Comparison of ENCODE assay signal across 25 mouse cellular contexts in genomic region chr1:179276866-179277265, GRCm38 (mm10).
"Had no signal": no experiment of that assay in that cellular context is flagged by ENCODE, and none has a peak within 500 bp of the region (broad histone marks: within the 10 kb centered on the region; RNA-seq: fewer than 3 reads in every experiment).

No protein-coding gene starts in this region.

- H3K9me3 ChIP-seq: embryonic facial prominence, embryonic 10.5 days; embryonic facial prominence, embryonic 12.5 days; embryonic facial prominence, embryonic 13.5 days; embryonic facial prominence, embryonic 15.5 days; forebrain, embryonic 10.5 days; forebrain, embryonic 12.5 days; forebrain, embryonic 13.5 days; heart, embryonic 10.5 days had no signal

- H3K27me3 ChIP-seq: embryonic facial prominence, embryonic 12.5 days; embryonic facial prominence, embryonic 13.5 days; embryonic facial prominence, embryonic 15.5 days; forebrain, embryonic 12.5 days; forebrain, embryonic 13.5 days had no signal

- H3K27ac ChIP-seq: embryonic facial prominence, embryonic 10.5 days; embryonic facial prominence, embryonic 12.5 days; embryonic facial prominence, embryonic 13.5 days; embryonic facial prominence, embryonic 15.5 days; forebrain, embryonic 10.5 days; forebrain, embryonic 12.5 days; forebrain, embryonic 13.5 days; gastrocnemius, adult 2 months; heart, adult 2 months; heart, embryonic 10.5 days had no signal

- H3K36me3 ChIP-seq: embryonic facial prominence, embryonic 10.5 days; embryonic facial prominence, embryonic 12.5 days; embryonic facial prominence, embryonic 13.5 days; embryonic facial prominence, embryonic 15.5 days; forebrain, embryonic 10.5 days; forebrain, embryonic 12.5 days; heart, embryonic 10.5 days had no signal

- H3K9ac ChIP-seq: embryonic facial prominence, embryonic 12.5 days; embryonic facial prominence, embryonic 13.5 days; embryonic facial prominence, embryonic 15.5 days; forebrain, embryonic 12.5 days; forebrain, embryonic 13.5 days; forebrain, postnatal 0 days had no signal

- ATAC-seq: forebrain, embryonic 13.5 days; forebrain, embryonic 14.5 days; forebrain, embryonic 16.5 days; forebrain, postnatal 0 days had no signal

- H3K4me1 ChIP-seq: embryonic facial prominence, embryonic 10.5 days; embryonic facial prominence, embryonic 12.5 days; embryonic facial prominence, embryonic 15.5 days; forebrain, embryonic 12.5 days; forebrain, embryonic 13.5 days had no signal

- H3K4me3 ChIP-seq: embryonic facial prominence, embryonic 10.5 days; embryonic facial prominence, embryonic 12.5 days; embryonic facial prominence, embryonic 13.5 days; embryonic facial prominence, embryonic 15.5 days; erythroblast, embryonic 14.5 days; forebrain, embryonic 10.5 days; forebrain, embryonic 12.5 days; forebrain, embryonic 13.5 days; gastrocnemius, adult 2 months; heart, adult 2 months; heart, embryonic 10.5 days had no signal

- H3K4me2 ChIP-seq: embryonic facial prominence, embryonic 12.5 days; embryonic facial prominence, embryonic 13.5 days; embryonic facial prominence, embryonic 15.5 days; forebrain, embryonic 12.5 days; forebrain, embryonic 13.5 days; heart, embryonic 11.5 days had no signal

- DNase-seq: cerebellum, postnatal 10 days; cerebellum, postnatal 14 days; cerebellum, postnatal 25 days; cerebellum, postnatal 36 days; embryo, embryonic 11 days; forebrain, postnatal 0 days; gastrocnemius, adult 2 months; gastrocnemius, postnatal 10 days; gastrocnemius, postnatal 14 days; gastrocnemius, postnatal 25 days; gastrocnemius, postnatal 36 days; heart, adult 18-20 months; heart, adult 2 months had no signal
